ENCODE assay signal across 26 mouse cellular contexts in genomic region chr4:52598180-52598881, GRCm38 (mm10). TPM values are rescaled to one million over a fixed set of nuclear protein-coding genes. Genes with fewer than 3 reads are reported as not detected.
DNase-seq lines count a peak whose midpoint lies in the region; ATAC-seq and TF ChIP-seq lines count a peak whose summit lies in the region.
"Had no signal": no experiment of that assay in that cellular context is flagged by ENCODE, and none has a peak within 500 bp of the region (broad histone marks: within the 10 kb centered on the region; RNA-seq: fewer than 3 reads in every experiment).

No protein-coding gene starts in this region.

- H3K4me1 ChIP-seq in forebrain, embryonic 13.5 days: peaks cover 9% of the 10 kb centered on the region; the same call in 1 of the 2 replicates
- no peaks in the 10 kb centered on the region for H3K4me1 ChIP-seq in forebrain, embryonic 12.5 days
- H3K4me1 ChIP-seq in kidney, postnatal 0 days (replicated peaks; ENCODE audit: insufficient read depth, low read length): no peaks in the 10 kb centered on the region
- H3K4me1 ChIP-seq in hindbrain, embryonic 12.5 days: no peaks in the 10 kb centered on the region
- 0 out of 2 replicates have a peak, but pooled peaks cover 3% of the 10 kb centered on the region for H3K4me1 ChIP-seq in neural tube, embryonic 12.5 days
- H3K4me1 ChIP-seq: embryonic facial prominence, embryonic 13.5 days; limb, embryonic 15.5 days; midbrain, embryonic 12.5 days had no signal

- no peaks in the 10 kb centered on the region for H3K9me3 ChIP-seq in forebrain, embryonic 13.5 days (replicated peaks)
- H3K9me3 ChIP-seq in forebrain, embryonic 12.5 days: no peaks in the 10 kb centered on the region
- H3K9me3 ChIP-seq in kidney, postnatal 0 days (replicated peaks; ENCODE audit: low read length): no peaks in the 10 kb centered on the region
- H3K9me3 ChIP-seq in hindbrain, embryonic 12.5 days (replicated peaks): no peaks in the 10 kb centered on the region
- no peaks in the 10 kb centered on the region for H3K9me3 ChIP-seq in neural tube, embryonic 12.5 days
- H3K9me3 ChIP-seq: embryonic facial prominence, embryonic 13.5 days; limb, embryonic 15.5 days; midbrain, embryonic 12.5 days had no signal

- no peak overlapping the region for H3K27ac ChIP-seq in forebrain, embryonic 13.5 days
- no peak overlapping the region for H3K27ac ChIP-seq in forebrain, embryonic 12.5 days
- no peak overlapping the region for H3K27ac ChIP-seq in kidney, postnatal 0 days
- H3K27ac ChIP-seq in hindbrain, embryonic 12.5 days: peak overlapping the region; percentile 35; the same call in 1 of the 2 replicates
- no peak overlapping the region for H3K27ac ChIP-seq in neural tube, embryonic 12.5 days
- H3K27ac ChIP-seq: embryonic facial prominence, embryonic 13.5 days; heart, adult 2 months; limb, embryonic 15.5 days; midbrain, embryonic 12.5 days had no signal

- peak; percentile 77 for ATAC-seq in forebrain, embryonic 13.5 days
- ATAC-seq in forebrain, embryonic 12.5 days (ENCODE audit: low FRiP score): no peak
- no peak for ATAC-seq in kidney, postnatal 0 days (replicated peaks; ENCODE audit: low FRiP score, low read depth)
- peak; percentile 90 for ATAC-seq in hindbrain, embryonic 12.5 days (ENCODE audit: low FRiP score)
- peak; percentile 84 for ATAC-seq in neural tube, embryonic 12.5 days (ENCODE audit: low FRiP score, low read depth)
- ATAC-seq: CD4-positive, CD25-positive, alpha-beta regulatory T cell, adult 4 months; intestine, embryonic 16.5 days; lung, postnatal 0 days; Patski had no signal

- DNase-seq in kidney, postnatal 0 days (ENCODE audit: low spot score): peak; percentile 11
- no peak for DNase-seq in kidney, adult 9 months
- no peak for DNase-seq in adrenal gland, postnatal 14 days
- no peak for DNase-seq in adrenal gland, adult (ENCODE audit: inconsistent age in 2 of 2, low spot score in 1 of 2)
- DNase-seq: adrenal gland, postnatal 36 days; cerebellum, adult 2 months; gastrocnemius, postnatal 25 days; heart, adult 2 months; heart, postnatal 4 days; layer of hippocampus, postnatal 36 days; thymus, postnatal 14 days had no signal

- 50% methylated on average over 7 of the region's 7 CpGs for WGBS in forebrain, embryonic 13.5 days
- 55% methylated on average over 7 of the region's 7 CpGs for WGBS in forebrain, embryonic 12.5 days
- 28% methylated on average over 7 of the region's 7 CpGs for WGBS in kidney, postnatal 0 days
- 50% methylated on average over 7 of the region's 7 CpGs for WGBS in hindbrain, embryonic 12.5 days
- WGBS in neural tube, embryonic 12.5 days: 43% methylated on average over 7 of the region's 7 CpGs

- no peaks in the 10 kb centered on the region for H3K27me3 ChIP-seq in forebrain, embryonic 13.5 days
- H3K27me3 ChIP-seq in forebrain, embryonic 12.5 days: no peaks in the 10 kb centered on the region
- H3K27me3 ChIP-seq in kidney, postnatal 0 days (ENCODE audit: insufficient read depth, low read length): no peaks in the 10 kb centered on the region
- no peaks in the 10 kb centered on the region for H3K27me3 ChIP-seq in hindbrain, embryonic 12.5 days
- H3K27me3 ChIP-seq in neural tube, embryonic 12.5 days (replicated peaks): no peaks in the 10 kb centered on the region
- H3K27me3 ChIP-seq: embryonic facial prominence, embryonic 13.5 days; limb, embryonic 15.5 days; midbrain, embryonic 12.5 days; Patski had no signal

- TF ChIP-seq CTCF in kidney, postnatal 0 days (IDR thresholded peaks at IDR 0.05; ENCODE audit: low read depth): no peak

- no peaks in the 10 kb centered on the region for H3K36me3 ChIP-seq in forebrain, embryonic 13.5 days (ENCODE audit: poor library complexity, severe bottlenecking)
- H3K36me3 ChIP-seq in forebrain, embryonic 12.5 days (replicated peaks): no peaks in the 10 kb centered on the region
- no peaks in the 10 kb centered on the region for H3K36me3 ChIP-seq in kidney, postnatal 0 days (ENCODE audit: insufficient read depth, low read length)
- no peaks in the 10 kb centered on the region for H3K36me3 ChIP-seq in hindbrain, embryonic 12.5 days
- H3K36me3 ChIP-seq in neural tube, embryonic 12.5 days: no peaks in the 10 kb centered on the region
- H3K36me3 ChIP-seq: embryonic facial prominence, embryonic 13.5 days; limb, embryonic 15.5 days; midbrain, embryonic 12.5 days had no signal

- no peak overlapping the region for H3K4me2 ChIP-seq in forebrain, embryonic 13.5 days
- H3K4me2 ChIP-seq in forebrain, embryonic 12.5 days: no peak overlapping the region
- H3K4me2 ChIP-seq in kidney, postnatal 0 days (ENCODE audit: low read length): no peak overlapping the region
- H3K4me2 ChIP-seq in hindbrain, embryonic 12.5 days (replicated peaks): no peak overlapping the region
- no peak overlapping the region for H3K4me2 ChIP-seq in neural tube, embryonic 12.5 days (replicated peaks)
- H3K4me2 ChIP-seq: embryonic facial prominence, embryonic 13.5 days; limb, embryonic 15.5 days; midbrain, embryonic 12.5 days had no signal

- H3K4me3 ChIP-seq in forebrain, embryonic 13.5 days: no peak overlapping the region
- no peak overlapping the region for H3K4me3 ChIP-seq in forebrain, embryonic 12.5 days (replicated peaks)
- no peak overlapping the region for H3K4me3 ChIP-seq in kidney, postnatal 0 days (replicated peaks; ENCODE audit: low read depth, low read length)
- H3K4me3 ChIP-seq in hindbrain, embryonic 12.5 days: no peak overlapping the region
- no peak overlapping the region for H3K4me3 ChIP-seq in neural tube, embryonic 12.5 days
- H3K4me3 ChIP-seq: embryonic facial prominence, embryonic 13.5 days; heart, adult 2 months; limb, embryonic 15.5 days; midbrain, embryonic 12.5 days; myocyte had no signal

- no peak overlapping the region for H3K9ac ChIP-seq in forebrain, embryonic 13.5 days
- H3K9ac ChIP-seq in forebrain, embryonic 12.5 days: no peak overlapping the region
- no peak overlapping the region for H3K9ac ChIP-seq in kidney, postnatal 0 days (ENCODE audit: low read depth, low read length)
- no peak overlapping the region for H3K9ac ChIP-seq in hindbrain, embryonic 12.5 days
- no peak overlapping the region for H3K9ac ChIP-seq in neural tube, embryonic 12.5 days
- H3K9ac ChIP-seq: embryonic facial prominence, embryonic 13.5 days; limb, embryonic 15.5 days; midbrain, embryonic 12.5 days had no signal

RNA-seq across cellular contexts. Expression of gene Toporsl, which starts 2.3 kb away (rescaled TPM):
- not detected in 2 replicates for polyA plus RNA-seq in forebrain, embryonic 13.5 days (2015; fragmentation: Nextera tagmentation; extraction: Ambion mirVana)
- 0.14 TPM in 1 of 2 replicates, not detected in the other for polyA plus RNA-seq in forebrain, embryonic 12.5 days (2016; fragmentation: Nextera tagmentation; extraction: Ambion mirVana)
- not detected in 2 replicates for polyA plus RNA-seq in kidney, postnatal 0 days (2015; fragmentation: Nextera tagmentation; extraction: Ambion mirVana)
- polyA plus RNA-seq in hindbrain, embryonic 12.5 days (2016; fragmentation: Nextera tagmentation; extraction: Ambion mirVana): not detected in 2 replicates
- not detected in 2 replicates for polyA plus RNA-seq in neural tube, embryonic 12.5 days (2016; fragmentation: Nextera tagmentation; extraction: Ambion mirVana)
- total RNA-seq in adrenal gland, postnatal 14 days (2021): not detected in 2 replicates
- total RNA-seq: adrenal gland, postnatal 36 days; gastrocnemius, postnatal 25 days; heart, adult 2 months; heart, postnatal 4 days; layer of hippocampus, postnatal 36 days; left cerebral cortex, postnatal 36 days had no signal
- polyA plus RNA-seq: CD4-positive, CD25-positive, alpha-beta regulatory T cell, adult 4 months; cerebellum, adult 2 months; embryonic facial prominence, embryonic 13.5 days; heart, adult 2 months; heart, embryonic 14.5 days; intestine, embryonic 16.5 days; limb, embryonic 15.5 days; liver, embryonic 16.5 days; lung, postnatal 0 days; myocyte; Patski had no signal

Comparison
In these comparisons a context has a peak if more than half of its experiments do, and no peak if none do; other contexts are left out.
1. ATAC-seq: peak in forebrain, embryonic 13.5 days (single experiment), hindbrain, embryonic 12.5 days (single experiment) and neural tube, embryonic 12.5 days (single experiment); none in forebrain, embryonic 12.5 days (single experiment) and kidney, postnatal 0 days (single experiment).